Mouse (Mus musculus) forebrain, embryonic 13.5 days (tissue): Measurements from ENCODE around the gene Faap100. TPM values are rescaled to one million over a fixed set of nuclear protein-coding genes. Genes with fewer than 3 reads are reported as not detected.

Source experiments
- ATAC-seq: fragments of 200-750 bp; cut with Nextera tagmentation; 2 replicates; pipeline ENCODE4 v1.8.0; 2017
- H3K27ac ChIP-seq: fragments of 300-500 bp; sonication (generic); 2 replicates; pipeline ENCODE4 v1.5.1; 2015; ENCODE audit warnings: inconsistent platforms, mild to moderate bottlenecking, moderate library complexity
- H3K27me3 ChIP-seq: fragments of 300-500 bp; sonication (generic); 2 replicates; pipeline ENCODE4 v1.6.1; 2015; ENCODE audit warnings: mild to moderate bottlenecking, inconsistent platforms
- H3K36me3 ChIP-seq: fragments of 300-500 bp; sonication (generic); 2 replicates; pipeline ENCODE4 v1.6.1; 2015; ENCODE audit warnings: mild to moderate bottlenecking, inconsistent platforms; ENCODE audit not compliant: poor library complexity, severe bottlenecking
- H3K4me1 ChIP-seq: fragments of 300-500 bp; sonication (generic); 2 replicates; pipeline ENCODE4 v1.6.1; 2015; ENCODE audit warnings: inconsistent platforms
- H3K4me2 ChIP-seq: fragments of 300-500 bp; sonication (generic); 2 replicates; pipeline ENCODE4 v1.6.1; 2015; ENCODE audit warnings: inconsistent platforms, mild to moderate bottlenecking, moderate library complexity
- H3K4me3 ChIP-seq: fragments of 300-500 bp; sonication (generic); 2 replicates; pipeline ENCODE4 v1.5.1; 2015; ENCODE audit warnings: mild to moderate bottlenecking, inconsistent platforms
- H3K9ac ChIP-seq: fragments of 300-500 bp; sonication (generic); 2 replicates; pipeline ENCODE4 v1.6.1; 2015; ENCODE audit warnings: mild to moderate bottlenecking, inconsistent platforms
- H3K9me3 ChIP-seq: fragments of 300-500 bp; sonication (generic); replicated peaks from 2 replicates; pipeline ENCODE4 v1.6.1; 2016; ENCODE audit warnings: inconsistent platforms
- WGBS: fragments of 180-500 bp; shearing (Covaris S2); methylation state at CpG from one replicate; pipeline ENCODE4 v1.1.7; 2015; 5-methylcytosine and 5-hydroxymethylcytosine counted together
- polyA plus RNA-seq: library from polyadenylated mRNA; unstranded; fragments of >200 nt; fragmentation: Nextera tagmentation; extraction: Ambion mirVana; gene quantifications from 2 replicates; pipeline ENCODE4 v1.2.1, GENCODE M21; 2015

Gene Faap100
- polyA plus RNA-seq, 1 experiment from 2014 or later = 51.0 TPM

DNA sequence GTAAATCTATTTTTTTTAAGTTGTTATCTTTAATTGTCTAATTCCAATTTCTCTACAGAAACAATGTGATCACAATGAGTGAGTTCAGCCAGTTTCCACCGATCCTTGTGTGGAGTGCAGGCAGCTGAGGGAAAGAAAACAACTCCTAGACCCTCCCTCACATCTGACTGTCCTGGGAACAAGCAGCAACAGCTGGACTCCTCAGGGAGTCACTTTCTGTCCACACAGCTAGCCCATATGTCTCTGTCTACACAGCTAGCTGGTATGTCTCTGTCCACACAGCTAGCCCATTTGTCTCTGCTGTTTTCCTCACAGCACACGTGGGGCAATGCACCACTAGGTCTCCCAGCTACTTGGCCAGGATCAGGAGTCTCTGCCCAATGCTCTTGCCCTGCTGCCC is 19.0 kb upstream of the Faap100 start:
- peaks cover 91% of the 10 kb centered on the region for H3K36me3 ChIP-seq
- H3K27ac ChIP-seq = no peak overlapping the region
- no peak for ATAC-seq
- WGBS = 86% methylated on average over 2 of the region's 2 CpGs
- H3K9ac ChIP-seq = no peak overlapping the region
- no peaks in the 10 kb centered on the region for H3K4me1 ChIP-seq
- H3K27me3 ChIP-seq = no peaks in the 10 kb centered on the region
- H3K9me3 ChIP-seq = no peaks in the 10 kb centered on the region
- no peak overlapping the region for H3K4me2 ChIP-seq
- H3K4me3 ChIP-seq = no peak overlapping the region

- 87% methylated on average over 4 of the region's 4 CpGs for WGBS
- H3K36me3 ChIP-seq = peaks cover 82% of the 10 kb centered on the region
- H3K4me2 ChIP-seq = no peak overlapping the region
- no peaks in the 10 kb centered on the region for H3K4me1 ChIP-seq
- H3K27me3 ChIP-seq = no peaks in the 10 kb centered on the region
- H3K4me3 ChIP-seq = no peak overlapping the region
- no peaks in the 10 kb centered on the region for H3K9me3 ChIP-seq
- no peak overlapping the region for H3K9ac ChIP-seq
- no peak for ATAC-seq
- no peak overlapping the region for H3K27ac ChIP-seq
Observed at GRCm38 (mm10) chr11:120395661-120396060, 17.1 kb upstream of the Faap100 start.

DNA sequence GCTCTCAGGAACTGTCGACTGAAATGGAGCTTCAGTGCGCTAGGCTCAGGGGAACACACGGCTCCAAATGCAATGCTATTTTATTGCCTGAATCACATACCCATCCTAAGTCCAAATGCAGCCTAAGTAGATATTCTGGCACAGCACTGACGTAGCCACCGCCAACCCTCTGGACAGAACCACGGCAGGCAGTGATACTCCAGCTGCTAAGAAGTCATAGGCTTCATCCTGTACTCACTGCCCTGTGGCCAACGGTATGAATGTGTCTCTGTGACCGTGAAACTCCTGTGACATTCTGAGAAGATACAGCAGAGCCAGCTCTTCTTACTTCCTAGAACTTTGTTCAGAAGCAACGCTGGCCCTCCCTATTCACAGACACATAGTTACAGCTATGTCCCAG is 10.0 kb upstream of the Faap100 start:
- no peak for ATAC-seq
- H3K4me3 ChIP-seq = no peak overlapping the region
- WGBS = 95% methylated on average over 9 of the region's 9 CpGs
- H3K27ac ChIP-seq = no peak overlapping the region
- H3K27me3 ChIP-seq = no peaks in the 10 kb centered on the region
- H3K9ac ChIP-seq = no peak overlapping the region
- no peaks in the 10 kb centered on the region for H3K9me3 ChIP-seq
- H3K4me1 ChIP-seq = no peaks in the 10 kb centered on the region
- H3K36me3 ChIP-seq = peaks cover 72% of the 10 kb centered on the region
- H3K4me2 ChIP-seq = no peak overlapping the region

DNA sequence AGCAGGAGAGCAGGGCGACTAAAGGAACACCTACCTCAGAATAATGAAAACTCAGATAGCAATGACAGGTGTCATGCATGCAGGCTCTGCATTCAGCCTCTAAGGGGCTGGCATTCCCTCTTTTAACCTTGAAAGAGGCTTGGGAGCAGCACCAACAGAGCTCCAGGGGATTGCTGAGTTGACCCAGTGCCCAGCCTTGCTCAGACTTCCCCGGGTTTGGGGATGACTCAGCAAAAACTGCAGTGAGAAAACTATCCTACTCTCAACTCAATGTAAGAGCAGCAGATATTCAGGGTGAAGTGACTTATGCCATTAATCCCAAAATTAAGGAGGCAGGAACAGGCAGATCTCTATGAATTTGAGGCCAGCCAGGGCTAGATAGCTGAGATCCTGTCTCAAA is 8.6 kb upstream of the Faap100 start:
- 72% methylated on average over 2 of the region's 2 CpGs for WGBS
- H3K27ac ChIP-seq = no peak overlapping the region
- H3K36me3 ChIP-seq = peaks cover 72% of the 10 kb centered on the region
- H3K9ac ChIP-seq = no peak overlapping the region
- H3K4me3 ChIP-seq = no peak overlapping the region
- no peak overlapping the region for H3K4me2 ChIP-seq
- no peaks in the 10 kb centered on the region for H3K9me3 ChIP-seq
- H3K4me1 ChIP-seq = no peaks in the 10 kb centered on the region
- ATAC-seq = no peak
- no peaks in the 10 kb centered on the region for H3K27me3 ChIP-seq

DNA sequence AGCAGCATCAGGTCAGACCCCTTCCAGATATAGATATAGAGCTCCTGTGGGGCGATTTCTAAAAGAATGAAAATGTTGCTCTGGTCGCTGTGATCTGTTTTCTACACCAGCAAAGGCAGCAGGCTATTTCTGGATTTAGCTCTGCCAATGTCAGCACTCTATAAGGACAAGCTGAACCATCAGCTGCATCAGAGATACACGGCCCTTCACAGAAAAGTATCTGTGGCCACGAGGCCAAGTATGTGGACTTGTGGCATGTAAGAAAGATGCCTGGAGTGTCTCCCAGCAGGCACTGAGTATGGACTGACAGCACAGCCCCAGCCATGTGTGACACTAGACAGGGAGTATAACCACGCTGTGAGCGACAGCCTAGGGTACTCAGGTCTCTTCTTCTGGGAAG is 8.1 kb upstream of the Faap100 start:
- Histone ChIP-seq H3K27me3 (no peaks in the 10 kb centered on the region), H3K4me2 (no peak overlapping the region), H3K4me3 (no peak overlapping the region), H3K27ac (no peak overlapping the region), H3K36me3 (peaks cover 76% of the 10 kb centered on the region), H3K9ac (no peak overlapping the region), H3K9me3 (no peaks in the 10 kb centered on the region), H3K4me1 (no peaks in the 10 kb centered on the region)
- no peak for ATAC-seq
- 97% methylated on average over 6 of the region's 6 CpGs for WGBS

DNA sequence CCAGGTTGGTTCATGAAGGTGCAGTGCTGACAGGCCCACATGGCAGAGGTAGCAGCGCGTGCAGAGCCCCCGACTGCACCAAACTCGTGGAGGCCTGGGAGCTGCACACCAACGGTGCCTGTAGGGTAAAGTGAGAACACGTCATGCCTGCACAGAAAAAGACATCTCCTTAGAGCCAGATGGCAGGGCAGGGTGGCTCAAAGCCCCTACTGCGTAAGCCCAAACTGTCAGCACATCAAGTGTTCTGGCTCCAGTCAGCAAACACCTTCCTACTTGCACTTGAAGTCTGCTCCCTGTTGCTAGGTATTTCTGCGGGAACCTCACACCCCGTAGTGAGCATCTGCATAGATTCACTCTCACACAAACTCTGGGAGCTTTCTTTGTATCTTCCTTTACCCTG is 3.9 kb upstream of the Faap100 start:
- peaks cover 75% of the 10 kb centered on the region for H3K36me3 ChIP-seq

GRCm38 (mm10) chr11:120381157-120381556 is 2.6 kb upstream of the Faap100 start:
- H3K36me3 ChIP-seq = peaks cover 71% of the 10 kb centered on the region
- 95% methylated on average over 4 of the region's 4 CpGs for WGBS

More for the DNA sequence above, 3.9 kb upstream of the Faap100 start:
- H3K4me2 ChIP-seq = no peak overlapping the region
- H3K4me1 ChIP-seq = peaks cover 13% of the 10 kb centered on the region
- H3K27me3 ChIP-seq = no peaks in the 10 kb centered on the region
- 97% methylated on average over 9 of the region's 9 CpGs for WGBS
- H3K4me3 ChIP-seq = no peak overlapping the region
- ATAC-seq = no peak
- H3K9me3 ChIP-seq = no peaks in the 10 kb centered on the region
- H3K27ac ChIP-seq = no peak overlapping the region
- H3K9ac ChIP-seq = no peak overlapping the region

DNA sequence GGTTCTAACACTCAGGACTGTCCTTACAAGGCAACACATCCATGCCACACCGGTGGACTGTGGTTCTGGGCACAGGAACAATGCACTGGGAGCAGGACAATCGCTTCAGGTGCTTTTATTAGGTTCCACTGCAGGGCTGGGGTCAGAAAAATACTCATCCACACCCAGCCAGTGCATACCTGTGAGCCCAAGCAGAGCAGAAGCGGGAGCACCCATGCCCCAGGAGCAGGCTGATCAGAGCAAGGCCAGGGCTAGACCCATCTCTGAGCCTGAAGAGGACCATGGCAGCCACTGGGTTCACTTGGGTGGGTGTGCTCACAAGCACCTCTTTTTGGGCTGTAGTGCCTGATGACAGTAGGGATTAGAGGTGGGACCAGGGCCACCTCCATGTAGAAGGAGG is 1.7 kb upstream of the Faap100 start:
- H3K36me3 ChIP-seq = peaks cover 71% of the 10 kb centered on the region
- no peak overlapping the region for H3K9ac ChIP-seq
- H3K9me3 ChIP-seq = no peaks in the 10 kb centered on the region
- H3K4me1 ChIP-seq = peaks cover 24% of the 10 kb centered on the region
- H3K27ac ChIP-seq = no peak overlapping the region
- 95% methylated on average over 3 of the region's 3 CpGs for WGBS
- H3K4me2 ChIP-seq = no peak overlapping the region
- no peaks in the 10 kb centered on the region for H3K27me3 ChIP-seq
- H3K4me3 ChIP-seq = no peak overlapping the region
- no peak for ATAC-seq

More at GRCm38 (mm10) chr11:120381157-120381556, 2.6 kb upstream of the Faap100 start:
- ATAC-seq = no peak
- Histone ChIP-seq H3K27me3 (no peaks in the 10 kb centered on the region), H3K4me2 (no peak overlapping the region), H3K4me3 (no peak overlapping the region), H3K9ac (no peak overlapping the region), H3K27ac (no peak overlapping the region), H3K4me1 (peaks cover 24% of the 10 kb centered on the region), H3K9me3 (no peaks in the 10 kb centered on the region)

- H3K4me1 ChIP-seq = peaks cover 33% of the 10 kb centered on the region
- H3K4me3 ChIP-seq = peak overlapping the region; percentile 85
- peak overlapping the region; percentile 88 for H3K4me2 ChIP-seq
- peaks cover 71% of the 10 kb centered on the region for H3K36me3 ChIP-seq
- no peaks in the 10 kb centered on the region for H3K9me3 ChIP-seq
- H3K9ac ChIP-seq = peak overlapping the region; percentile 92
- ATAC-seq = peak; percentile 32
- H3K27ac ChIP-seq = peak overlapping the region; percentile 58
- H3K27me3 ChIP-seq = no peaks in the 10 kb centered on the region
- WGBS = 3% methylated on average over 39 of the region's 40 CpGs
Observed at GRCm38 (mm10) chr11:120378031-120378610, 443 bp downstream of the Faap100 start.

DNA sequence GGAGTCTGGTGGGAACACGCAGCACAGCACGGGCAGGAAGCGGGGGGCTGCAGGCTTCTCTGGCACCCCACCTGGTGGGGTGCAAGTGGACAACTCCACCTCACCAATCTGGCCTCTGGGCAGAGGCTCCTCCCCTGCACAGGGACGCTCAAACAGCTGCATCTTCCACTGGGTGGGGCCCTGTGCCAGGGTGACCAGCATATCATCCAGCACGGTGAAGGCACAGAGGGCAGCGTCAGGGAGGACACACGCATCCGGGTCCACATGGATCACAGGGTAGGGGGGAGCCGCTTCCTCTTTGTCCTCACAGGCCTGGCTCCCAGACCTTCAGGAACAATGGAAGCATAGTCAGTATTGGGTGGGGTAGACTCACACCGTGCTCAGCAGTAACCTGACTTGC is 1.2 kb downstream of the Faap100 start:
- WGBS = 77% methylated on average over 10 of the region's 10 CpGs
- H3K27me3 ChIP-seq = no peaks in the 10 kb centered on the region
- H3K27ac ChIP-seq = peak overlapping the region; percentile 10; the same call in 1 of the 2 replicates
- H3K9me3 ChIP-seq = no peaks in the 10 kb centered on the region
- H3K4me1 ChIP-seq = peaks cover 33% of the 10 kb centered on the region
- ATAC-seq = no peak
- peak overlapping the region; percentile 92 for H3K9ac ChIP-seq
- peak overlapping the region; percentile 85 for H3K4me3 ChIP-seq
- peaks cover 71% of the 10 kb centered on the region for H3K36me3 ChIP-seq
- H3K4me2 ChIP-seq = peak overlapping the region; percentile 88

DNA sequence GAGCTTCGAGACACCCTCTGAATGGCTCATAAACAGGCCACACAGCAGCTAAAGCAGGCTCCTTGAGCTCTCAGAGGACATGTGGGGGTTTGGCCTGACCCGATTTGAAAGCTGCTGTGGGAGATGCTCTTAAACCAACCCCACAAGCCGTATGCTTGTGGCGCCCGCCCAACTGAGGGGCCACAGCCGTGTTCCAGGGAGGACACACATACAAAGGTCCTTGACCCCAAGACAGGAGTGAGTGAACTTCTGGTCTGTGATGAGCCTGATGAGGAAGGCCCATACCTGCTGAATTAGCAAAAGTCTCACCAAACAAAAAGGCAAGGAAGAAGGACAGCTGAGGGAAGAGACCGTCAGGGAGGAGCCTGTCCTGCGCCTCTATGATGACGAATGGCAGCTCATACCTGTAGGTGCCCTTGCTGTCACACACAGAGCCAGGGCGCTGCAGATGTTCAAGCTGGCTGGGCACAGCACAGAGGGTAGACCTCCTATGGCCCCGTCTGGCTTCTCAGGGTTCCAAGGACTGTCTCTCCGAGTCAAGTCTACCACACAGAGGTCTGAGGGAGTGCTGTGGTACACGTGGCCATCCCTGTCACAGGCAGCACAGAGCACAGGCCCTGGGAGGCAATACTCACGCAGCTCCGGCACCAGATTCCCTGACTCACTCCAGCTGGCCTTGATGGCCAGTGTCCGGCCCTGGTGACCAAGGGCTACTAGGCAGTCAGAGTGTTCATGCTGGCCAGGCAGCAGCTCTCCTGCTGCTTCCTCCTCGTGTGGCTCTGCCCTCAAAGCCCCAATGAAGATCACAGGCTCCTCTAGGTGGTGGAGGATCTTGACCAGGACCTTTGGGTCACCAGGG is 2.0 kb downstream of the Faap100 start:
- Histone ChIP-seq H3K27me3 (no peaks in the 10 kb centered on the region), H3K36me3 (peaks cover 71% of the 10 kb centered on the region), H3K9ac (0 out of 2 replicates have a peak overlapping the region, but pooled peaks have one; percentile 92), H3K9me3 (no peaks in the 10 kb centered on the region), H3K4me3 (peak overlapping the region; percentile 85; the same call in 1 of the 2 replicates), H3K4me2 (peak overlapping the region; percentile 88), H3K27ac (no peak overlapping the region), H3K4me1 (peaks cover 33% of the 10 kb centered on the region)
- ATAC-seq = no peak
- 89% methylated on average over 17 of the region's 17 CpGs for WGBS

DNA sequence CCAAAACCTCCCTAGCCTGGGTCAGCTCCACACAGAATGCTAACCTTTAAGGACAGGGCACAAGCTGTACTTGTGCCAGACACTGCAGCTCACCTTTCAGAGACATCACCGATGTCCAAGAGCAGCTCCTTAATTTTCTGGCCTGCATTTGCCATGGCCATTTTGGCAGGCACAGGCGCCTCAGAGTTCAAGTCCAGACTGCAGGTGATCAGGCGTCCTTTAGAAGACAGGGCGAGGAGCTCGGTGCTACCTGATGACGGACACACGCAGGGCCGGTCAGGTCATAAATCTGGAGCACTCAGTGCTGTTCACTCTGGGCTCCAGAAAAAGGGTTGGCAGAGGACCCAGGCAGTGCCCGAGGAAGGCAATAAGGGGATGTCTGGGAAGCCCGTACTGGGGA is 3.2 kb downstream of the Faap100 start:
- H3K36me3 ChIP-seq = peaks cover 71% of the 10 kb centered on the region
- 95% methylated on average over 10 of the region's 10 CpGs for WGBS

More for the DNA sequence above, 3.2 kb downstream of the Faap100 start:
- H3K4me2 ChIP-seq = no peak overlapping the region
- H3K27me3 ChIP-seq = no peaks in the 10 kb centered on the region
- H3K4me1 ChIP-seq = peaks cover 33% of the 10 kb centered on the region
- no peak overlapping the region for H3K27ac ChIP-seq
- no peak overlapping the region for H3K4me3 ChIP-seq
- no peak for ATAC-seq
- no peaks in the 10 kb centered on the region for H3K9me3 ChIP-seq
- no peak overlapping the region for H3K9ac ChIP-seq
